Mouse (Mus musculus) lung, postnatal 0 days (tissue): ENCODE measurements around the gene Slc31a2. TPM values are rescaled to one million over a fixed set of nuclear protein-coding genes. Genes with fewer than 3 reads are reported as not detected.

Source experiments
- ATAC-seq: fragments of 200-750 bp; cut with Nextera tagmentation; 2 replicates; pipeline ENCODE4 v1.8.0; 2017; ENCODE audit warnings: moderate library complexity
- DNase-seq: peaks from one replicate; pipeline ENCODE4 v3.0.0-alpha.2; 2016; ENCODE audit warnings: low spot score
- H3K27ac ChIP-seq: fragments of 300-500 bp; sonication (generic); 2 replicates; pipeline ENCODE4 v1.5.1; 2014; ENCODE audit warnings: antibody characterized with exemption, mild to moderate bottlenecking, low read length, mixed read lengths
- H3K27me3 ChIP-seq: fragments of 300-500 bp; sonication (generic); replicated peaks from 2 replicates; pipeline ENCODE4 v1.6.1; 2014; ENCODE audit warnings: low read length, mixed read lengths; ENCODE audit not compliant: insufficient read depth
- H3K36me3 ChIP-seq: fragments of 300-500 bp; sonication (generic); 2 replicates; pipeline ENCODE4 v1.6.1; 2014; ENCODE audit warnings: low read length, mixed read lengths; ENCODE audit not compliant: insufficient read depth
- H3K4me1 ChIP-seq: fragments of 300-500 bp; sonication (generic); 2 replicates; pipeline ENCODE4 v1.6.1; 2014; ENCODE audit warnings: antibody characterized with exemption, low read depth, low read length, mixed read lengths; ENCODE audit not compliant: insufficient read depth
- H3K4me2 ChIP-seq: fragments of 300-500 bp; sonication (generic); replicated peaks from 2 replicates; pipeline ENCODE4 v1.6.1; 2014; ENCODE audit warnings: low read depth, mild to moderate bottlenecking, low read length, moderate library complexity, mixed read lengths
- H3K4me3 ChIP-seq: fragments of 300-500 bp; sonication (generic); 2 replicates; pipeline ENCODE4 v1.5.1; 2014; ENCODE audit warnings: low read depth, low read length
- H3K9ac ChIP-seq: fragments of 300-500 bp; sonication (generic); replicated peaks from 2 replicates; pipeline ENCODE4 v1.6.1; 2014; ENCODE audit warnings: low read depth, mild to moderate bottlenecking
- H3K9me3 ChIP-seq: fragments of 300-500 bp; sonication (generic); 2 replicates; pipeline ENCODE4 v1.6.1; 2016; ENCODE audit warnings: low read length, mixed read lengths
- CTCF ChIP-seq: IDR thresholded peaks from 2 replicates; pipeline ENCODE4 v1.5.1; 2016; ENCODE audit warnings: antibody characterized with exemption, mild to moderate bottlenecking
- EP300 ChIP-seq: IDR thresholded peaks from 2 replicates; pipeline ENCODE4 v1.6.1; 2016; ENCODE audit warnings: antibody characterized with exemption, mild to moderate bottlenecking, control low read depth
- WGBS: fragments of 180-500 bp; shearing (Covaris S2); extraction: QIAGEN DNeasy Blood & Tissue Kit; methylation state at CpG from one replicate; pipeline ENCODE4 v1.1.7; 2014; 5-methylcytosine and 5-hydroxymethylcytosine counted together
- polyA plus RNA-seq: library from polyadenylated mRNA; unstranded; fragments of >200 nt; fragmentation: Nextera tagmentation; extraction: Ambion mirVana; gene quantifications from 2 replicates; pipeline ENCODE4 v1.2.1, GENCODE M21; 2015

The Slc31a2 gene
- polyA plus RNA-seq, 1 experiment from 2014 or later, result 25.5 TPM

- no peak for TF ChIP-seq CTCF
- no peak for TF ChIP-seq EP300
- ATAC-seq (no peak), DNase-seq (no peak)
- WGBS, result 73% methylated on average over 10 of the region's 10 CpGs
- no peaks in the 10 kb centered on the region for H3K9me3 ChIP-seq
- H3K4me1 ChIP-seq, result peaks cover under 1% of the 10 kb centered on the region; the same call in 1 of the 2 replicates
- no peak overlapping the region for H3K27ac ChIP-seq
- no peak overlapping the region for H3K9ac ChIP-seq
- no peak overlapping the region for H3K4me2 ChIP-seq
- H3K4me3 ChIP-seq, result no peak overlapping the region
- H3K36me3 ChIP-seq, result peaks cover 16% of the 10 kb centered on the region
- no peaks in the 10 kb centered on the region for H3K27me3 ChIP-seq
These were observed 31.0 kb downstream of the Slc31a2 start for GRCm38 (mm10) chr4:62293219-62293861.

GRCm38 (mm10) chr4:62294741-62295140 is 32.4 kb downstream of the Slc31a2 start:
- 81% methylated on average over 1 of the region's 1 CpGs for WGBS
- no peak for DNase-seq
- peaks cover 22% of the 10 kb centered on the region for H3K36me3 ChIP-seq

GRCm38 (mm10) chr4:62297280-62298130 is 35.1 kb downstream of the Slc31a2 start:
- Histone ChIP-seq H3K4me3 (no peak overlapping the region), H3K27me3 (no peaks in the 10 kb centered on the region), H3K36me3 (peaks cover 31% of the 10 kb centered on the region), H3K27ac (no peak overlapping the region), H3K9me3 (no peaks in the 10 kb centered on the region), H3K4me1 (no peaks in the 10 kb centered on the region), H3K9ac (no peak overlapping the region), H3K4me2 (no peak overlapping the region)
- WGBS, result 79% methylated on average over 3 of the region's 3 CpGs
- no peak for TF ChIP-seq EP300
- TF ChIP-seq CTCF, result no peak
- no peak for ATAC-seq
- no peak for DNase-seq

More at GRCm38 (mm10) chr4:62294741-62295140, 32.4 kb downstream of the Slc31a2 start:
- Histone ChIP-seq H3K27ac (no peak overlapping the region), H3K9me3 (no peaks in the 10 kb centered on the region), H3K4me3 (no peak overlapping the region), H3K4me1 (no peaks in the 10 kb centered on the region), H3K4me2 (no peak overlapping the region), H3K9ac (no peak overlapping the region), H3K27me3 (no peaks in the 10 kb centered on the region)
- TF ChIP-seq EP300, result no peak
- TF ChIP-seq CTCF, result no peak
- no peak for ATAC-seq

GRCm38 (mm10) chr4:62300001-62300400 is 37.6 kb downstream of the Slc31a2 start:
- ATAC-seq (no peak), DNase-seq (no peak)
- Histone ChIP-seq H3K36me3 (peaks cover 56% of the 10 kb centered on the region), H3K9ac (no peak overlapping the region), H3K4me2 (no peak overlapping the region), H3K4me3 (no peak overlapping the region), H3K27ac (no peak overlapping the region), H3K27me3 (no peaks in the 10 kb centered on the region), H3K9me3 (no peaks in the 10 kb centered on the region), H3K4me1 (no peaks in the 10 kb centered on the region)
- TF ChIP-seq CTCF (no peak), EP300 (no peak)
- WGBS, result 92% methylated on average over 2 of the region's 2 CpGs

GRCm38 (mm10) chr4:62302795-62303194 is 40.4 kb downstream of the Slc31a2 start:
- WGBS, result 32% methylated on average over 2 of the region's 2 CpGs
- TF ChIP-seq CTCF (no peak), EP300 (no peak)
- DNase-seq (no peak), ATAC-seq (no peak; the same call in 1 of the 2 replicates)
- no peaks in the 10 kb centered on the region for H3K27me3 ChIP-seq
- no peaks in the 10 kb centered on the region for H3K4me1 ChIP-seq
- H3K4me2 ChIP-seq, result no peak overlapping the region
- H3K36me3 ChIP-seq, result peaks cover 54% of the 10 kb centered on the region
- no peak overlapping the region for H3K4me3 ChIP-seq
- no peak overlapping the region for H3K9ac ChIP-seq
- no peak overlapping the region for H3K27ac ChIP-seq
- H3K9me3 ChIP-seq, result no peaks in the 10 kb centered on the region

GRCm38 (mm10) chr4:62303288-62303687 is 40.9 kb downstream of the Slc31a2 start:
- no peak overlapping the region for H3K9ac ChIP-seq
- no peak for DNase-seq
- H3K4me1 ChIP-seq, result no peaks in the 10 kb centered on the region
- H3K27ac ChIP-seq, result no peak overlapping the region
- no peaks in the 10 kb centered on the region for H3K27me3 ChIP-seq
- peaks cover 51% of the 10 kb centered on the region for H3K36me3 ChIP-seq
- H3K4me3 ChIP-seq, result no peak overlapping the region
- H3K9me3 ChIP-seq, result no peaks in the 10 kb centered on the region
- TF ChIP-seq CTCF, result no peak
- no peak for TF ChIP-seq EP300
- H3K4me2 ChIP-seq, result no peak overlapping the region
- ATAC-seq, result peak; percentile 47
- 58% methylated on average over 1 of the region's 1 CpGs for WGBS
